24 mouse cellular contexts compared by ENCODE assay signal in the genomic region with DNA sequence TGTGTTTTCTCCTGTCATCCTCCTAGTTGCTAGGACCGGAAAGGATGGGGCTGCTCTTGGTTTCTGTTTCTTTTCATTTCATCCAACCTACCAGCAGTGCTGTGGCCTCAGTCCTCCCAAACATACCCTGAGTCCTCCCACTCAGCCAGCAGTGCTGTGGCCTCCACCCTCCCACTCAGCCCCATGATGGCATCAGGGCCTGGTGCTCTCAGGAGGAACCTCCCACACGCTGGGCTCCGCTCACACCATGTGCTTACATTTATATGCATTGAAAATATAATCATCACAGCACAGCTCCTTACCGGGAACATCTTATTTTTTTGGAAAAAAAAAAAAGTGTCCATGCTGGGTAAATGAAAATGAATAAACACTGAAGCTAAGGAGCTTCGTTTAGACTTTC. TPM values are rescaled to one million over a fixed set of nuclear protein-coding genes. Genes with fewer than 3 reads are reported as not detected.
A peak's percentile ranks its signal among the peaks of the same experiment; 100 is the strongest.
DNase-seq lines count a peak whose midpoint lies in the region; ATAC-seq and TF ChIP-seq lines count a peak whose summit lies in the region.
"Had no signal": no experiment of that assay in that cellular context is flagged by ENCODE, and none has a peak within 500 bp of the region (broad histone marks: within the 10 kb centered on the region; RNA-seq: fewer than 3 reads in every experiment).

No protein-coding gene starts in this region.

- intact Hi-C loops in left cerebral cortex, postnatal 4 days (cut with DNase I): no loop called here
- intact Hi-C loops in left cerebral cortex, postnatal 14 days (cut with DNase I): loop anchor here (5.0 kb wide), 1 partner anchor 39 kb away; no protein-coding TSS in a partner anchor

- H3K36me3 ChIP-seq in kidney, embryonic 14.5 days (ENCODE audit: control insufficient read depth, insufficient read depth, low read length): no peaks in the 10 kb centered on the region
- no peaks in the 10 kb centered on the region for H3K36me3 ChIP-seq in kidney, adult 2 months (ENCODE audit: control insufficient read depth, insufficient read depth, low read length)
- H3K36me3 ChIP-seq: hindbrain, embryonic 12.5 days; liver, embryonic 12.5 days; lung, embryonic 15.5 days; neural tube, embryonic 12.5 days had no signal

- WGBS in kidney, embryonic 14.5 days: 52% methylated on average over 5 of the region's 5 CpGs
- WGBS in kidney, adult 2 months: 68% methylated on average over 5 of the region's 5 CpGs

- H3K27me3 ChIP-seq in kidney, embryonic 14.5 days (ENCODE audit: control insufficient read depth, insufficient read depth, low read length): no peaks in the 10 kb centered on the region; the same call in 1 of the 2 replicates
- no peaks in the 10 kb centered on the region for H3K27me3 ChIP-seq in kidney, adult 2 months (replicated peaks; ENCODE audit: control insufficient read depth, insufficient read depth, low read length)
- H3K27me3 ChIP-seq: hindbrain, embryonic 12.5 days; lung, embryonic 15.5 days; neural tube, embryonic 12.5 days had no signal

- no peak overlapping the region for H3K9ac ChIP-seq in kidney, embryonic 14.5 days (ENCODE audit: low read depth, low read length)
- H3K9ac ChIP-seq: hindbrain, embryonic 12.5 days; liver, embryonic 12.5 days; lung, embryonic 15.5 days; neural tube, embryonic 12.5 days had no signal

- no peak overlapping the region for H3K27ac ChIP-seq in kidney, embryonic 14.5 days (ENCODE audit: low read depth, low read length)
- no peak overlapping the region for H3K27ac ChIP-seq in kidney, adult 2 months (ENCODE audit: insufficient read depth, low read depth, low read length)
- H3K27ac ChIP-seq: hindbrain, embryonic 12.5 days; liver, embryonic 12.5 days; lung, embryonic 15.5 days; neural tube, embryonic 12.5 days had no signal

- H3K4me2 ChIP-seq in kidney, embryonic 14.5 days (replicated peaks; ENCODE audit: low read depth, low read length): no peak overlapping the region
- H3K4me2 ChIP-seq: hindbrain, embryonic 12.5 days; liver, embryonic 12.5 days; lung, embryonic 15.5 days; neural tube, embryonic 12.5 days had no signal

- no peak for DNase-seq in kidney, adult 2 months
- DNase-seq in left cerebral cortex, adult 11 months (ENCODE audit: low spot score): peak; percentile 80
- no peak for DNase-seq in left cerebral cortex, postnatal 4 days
- peak; percentile 81 to 91 for DNase-seq in left cerebral cortex, postnatal 14 days (ENCODE audit: low spot score in 2 of 2)
- peak; percentile 92 for DNase-seq in telencephalon, adult 2 months (ENCODE audit: low read depth, low spot score)
- DNase-seq in urinary bladder, postnatal 4 days (ENCODE audit: low spot score in 2 of 2): no peak
- DNase-seq: cerebellum, adult 11 months; cerebellum, postnatal 36 days; heart, adult 18-20 months; thymus, postnatal 36 days had no signal

- H3K9me3 ChIP-seq in kidney, embryonic 14.5 days (ENCODE audit: control insufficient read depth, low read length): no peaks in the 10 kb centered on the region
- H3K9me3 ChIP-seq: hindbrain, embryonic 12.5 days; liver, embryonic 12.5 days; lung, embryonic 15.5 days; neural tube, embryonic 12.5 days had no signal

- no peak for TF ChIP-seq CTCF in kidney, adult 2 months (conservative IDR thresholded peaks at IDR 0.05; ENCODE audit: insufficient read depth, insufficient read length, low read depth, low read length)

- H3K4me3 ChIP-seq in kidney, embryonic 14.5 days (ENCODE audit: low read length): no peak overlapping the region
- H3K4me3 ChIP-seq in kidney, adult 2 months (ENCODE audit: insufficient read depth, low read depth, low read length): no peak overlapping the region
- H3K4me3 ChIP-seq: hindbrain, embryonic 12.5 days; liver, embryonic 12.5 days; lung, embryonic 15.5 days; neural tube, embryonic 12.5 days had no signal

- H3K4me1 ChIP-seq in kidney, embryonic 14.5 days (ENCODE audit: control insufficient read depth, insufficient read depth, low read length): no peaks in the 10 kb centered on the region
- H3K4me1 ChIP-seq in kidney, adult 2 months (ENCODE audit: control insufficient read depth, insufficient read depth, low read length): no peaks in the 10 kb centered on the region

- peak; percentile 38; the same call in 1 of the 2 replicates for ATAC-seq in kidney, embryonic 14.5 days (ENCODE audit: low FRiP score, low TSS enrichment)
- no peak for ATAC-seq in megakaryocyte progenitor cell, adult 5-6 weeks (replicated peaks; ENCODE audit: poor library complexity)
- ATAC-seq: intestine, embryonic 16.5 days; liver, embryonic 12.5 days; Patski had no signal

- no peak for TF ChIP-seq POLR2A in kidney, adult 2 months (IDR thresholded peaks at IDR 0.05; ENCODE audit: low read depth, low read length)

RNA-seq across cellular contexts. Expression of a gene that starts 20.0 kb away (rescaled TPM):
- 1.9 and 2.6 TPM in 2 replicates for polyA plus RNA-seq in kidney, embryonic 14.5 days (2014; fragmentation: Nextera tagmentation; extraction: Ambion mirVana)
- 1.1 and 1.5 TPM in 2 replicates for polyA plus RNA-seq in kidney, adult 2 months (2012; rRNA removed)
- 100 to 1,000 TPM; 256 to 274 TPM for total RNA-seq in left cerebral cortex, postnatal 4 days (2021)
- 100 to 1,000 TPM; 225 to 236 TPM for total RNA-seq in left cerebral cortex, postnatal 14 days (2021)
- total RNA-seq in megakaryocyte progenitor cell, adult 5-6 weeks (2015): 2.5 and 4.6 TPM in 2 replicates
- 6.7 and 8.0 TPM in 2 replicates for total RNA-seq in megakaryocyte progenitor cell, adult 5-6 weeks (2017)

RNA-seq across cellular contexts. Expression of a gene that starts 32.5 kb away (rescaled TPM):
- polyA plus RNA-seq in kidney, embryonic 14.5 days (2014; fragmentation: Nextera tagmentation; extraction: Ambion mirVana): not detected in 2 replicates
- polyA plus RNA-seq in kidney, adult 2 months (2012; rRNA removed): not detected in 2 replicates
- total RNA-seq in left cerebral cortex, postnatal 4 days (2021): not detected
- total RNA-seq in left cerebral cortex, postnatal 14 days (2021): not detected
- total RNA-seq in megakaryocyte progenitor cell, adult 5-6 weeks (2015): not detected in 2 replicates
- not detected in 2 replicates for total RNA-seq in megakaryocyte progenitor cell, adult 5-6 weeks (2017)
- total RNA-seq: gastrocnemius, adult 8-10 months; heart, adult 18-20 months; left cerebral cortex, adult 8-10 months had no signal
- polyA plus RNA-seq: embryonic facial prominence, embryonic 11.5 days; heart, postnatal 0 days; hindbrain, embryonic 12.5 days; intestine, embryonic 16.5 days; liver, embryonic 12.5 days; lung, embryonic 15.5 days; neural tube, embryonic 12.5 days; Patski; spleen, adult 2 months; stomach, embryonic 16.5 days had no signal

Comparison
In these comparisons a context has a peak if more than half of its experiments do, and no peak if none do; other contexts are left out.
1. DNase-seq: peak in left cerebral cortex, adult 11 months (single experiment), left cerebral cortex, postnatal 14 days (2 of 2) and telencephalon, adult 2 months (single experiment); none in kidney, adult 2 months (single experiment), left cerebral cortex, postnatal 4 days (single experiment) and urinary bladder, postnatal 4 days (0 of 2).
2. RNA of a gene that starts 20.0 kb away (total RNA-seq): 256 to 274 TPM in left cerebral cortex, postnatal 4 days and 225 to 236 TPM in left cerebral cortex, postnatal 14 days; 2.5 to 8.0 TPM in megakaryocyte progenitor cell, adult 5-6 weeks; every median in the first group is over 10 times any median in the second.